Mouse (Mus musculus): ENCODE measurements around the gene Rprd1b. TPM values are rescaled to one million over a fixed set of nuclear protein-coding genes. Genes with fewer than 3 reads are reported as not detected.

Gene Rprd1b
- total RNA-seq, 2 experiments from 2014 or later: 62.7 to 65.2 TPM

DNA sequence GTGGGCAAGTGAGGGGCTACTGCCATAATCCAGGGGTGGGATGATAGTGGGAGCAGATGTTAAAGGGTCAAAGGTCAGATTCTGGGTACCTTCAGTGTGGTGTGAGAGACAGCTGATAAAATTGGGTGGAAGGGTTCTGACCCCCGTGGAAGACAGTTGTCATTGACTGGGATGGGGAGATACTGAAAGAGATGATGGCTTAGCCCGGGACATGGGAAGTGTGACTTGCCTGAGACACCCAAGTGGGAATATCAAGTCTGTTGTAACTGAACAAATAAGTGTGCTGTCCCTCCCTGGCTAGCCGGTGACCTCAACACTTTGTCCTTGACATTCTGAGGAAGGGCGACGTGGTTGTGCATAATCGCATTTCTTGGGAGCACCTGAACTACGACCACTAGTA is 141.5 kb downstream of the Rprd1b start:
- DNase-seq (ENCODE audit: low spot score in 2 of 2): no peak

DNA sequence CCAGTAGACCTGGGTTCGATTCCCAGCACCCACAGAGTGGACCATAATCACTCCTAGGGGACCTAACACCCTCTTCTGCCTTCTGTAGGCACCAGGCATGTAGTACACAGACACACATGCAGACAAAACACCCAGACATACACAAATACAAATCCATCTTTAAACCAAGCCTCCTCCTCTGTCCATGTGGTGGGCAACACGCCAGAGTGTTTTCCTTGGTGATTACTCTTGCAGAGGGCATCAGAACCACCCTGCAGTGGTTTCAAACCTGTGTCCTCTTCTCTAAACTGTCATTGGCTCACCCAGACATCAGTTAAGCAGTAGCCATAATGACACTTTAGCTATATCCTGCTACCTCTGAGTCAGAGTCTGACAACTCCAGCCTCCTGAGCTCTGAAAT is 142.1 kb downstream of the Rprd1b start:
- DNase-seq (ENCODE audit: low spot score in 2 of 2): no peak

DNA sequence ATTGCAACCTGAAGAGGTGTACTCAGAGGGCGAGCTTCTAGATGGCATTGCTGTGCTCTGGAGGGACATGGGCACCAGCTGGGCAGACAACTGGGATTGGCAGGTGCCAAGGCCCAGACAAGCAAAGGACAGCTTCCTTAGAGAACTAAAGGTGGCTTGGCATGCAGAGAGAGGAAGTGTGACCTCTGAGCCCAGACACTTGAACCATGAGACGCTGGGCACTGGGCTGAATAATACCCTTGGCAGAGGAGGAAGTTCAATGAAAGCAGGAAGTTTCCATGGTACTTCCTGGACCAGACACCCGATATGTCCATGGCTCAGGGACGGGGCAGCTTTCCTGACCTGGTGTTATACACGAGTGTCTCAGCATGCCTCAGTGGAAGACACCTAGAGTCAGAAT is 146.1 kb downstream of the Rprd1b start:
- no peak for DNase-seq (ENCODE audit: low spot score in 2 of 2)

DNA sequence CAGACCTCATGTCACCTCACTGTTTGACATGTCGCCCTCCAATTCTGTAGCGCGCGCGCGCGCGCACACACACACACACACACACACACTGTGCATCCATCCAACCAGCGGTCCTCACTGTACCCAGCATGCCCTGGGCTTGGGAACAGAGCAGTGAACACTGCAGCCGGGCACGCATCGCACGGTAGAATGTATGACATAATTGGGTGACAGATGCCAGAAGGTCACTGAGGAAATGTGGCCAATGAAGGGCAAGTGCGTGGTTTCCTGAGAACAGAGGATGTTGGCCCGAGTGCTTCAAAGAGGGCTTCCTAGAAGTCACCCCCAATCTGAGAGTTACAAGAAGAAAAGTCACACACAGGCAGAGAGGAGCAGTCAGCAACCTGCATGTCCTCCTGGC is 146.7 kb downstream of the Rprd1b start:
- no peak for DNase-seq (ENCODE audit: low spot score in 2 of 2)

DNA sequence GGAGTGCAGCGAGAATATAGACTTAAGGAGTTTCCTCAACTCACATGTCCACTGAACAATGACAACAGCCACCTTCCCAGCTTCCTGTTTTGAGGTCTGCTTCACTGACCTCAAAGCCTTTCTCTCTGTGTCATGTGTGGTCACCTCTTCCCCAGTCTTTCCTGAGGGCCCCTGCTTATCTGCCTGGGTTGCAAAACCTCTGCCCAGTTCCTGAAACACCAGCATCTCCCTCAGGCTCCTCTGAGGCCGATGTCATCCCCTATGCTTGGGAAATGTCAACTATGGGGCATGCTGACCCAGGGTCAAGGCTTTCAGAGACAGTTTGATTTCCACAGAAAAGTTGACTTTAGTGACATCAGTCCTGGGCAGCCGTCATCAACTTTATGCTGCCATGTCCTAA is 147.1 kb downstream of the Rprd1b start:
- DNase-seq (ENCODE audit: low spot score in 2 of 2): no peak

DNA sequence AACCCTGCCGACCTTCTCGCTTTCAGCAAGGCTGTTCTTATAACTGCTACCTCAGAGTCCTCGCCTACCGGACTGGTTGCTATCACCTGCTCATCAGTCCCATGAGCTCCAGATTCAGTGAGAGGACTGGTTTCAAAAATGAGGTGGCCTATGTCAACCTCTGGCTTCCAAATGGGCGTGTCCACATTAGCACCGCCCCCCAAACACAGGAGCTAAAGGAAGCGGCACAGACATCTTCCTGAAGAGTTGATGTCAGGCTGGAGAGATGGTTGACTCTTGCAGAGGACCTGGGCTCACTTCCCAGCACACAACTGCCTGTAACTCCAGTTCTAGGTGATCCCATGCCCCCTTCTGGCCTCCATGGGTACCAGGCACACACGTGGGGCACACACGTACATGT is 148.5 kb downstream of the Rprd1b start:
- no peak for DNase-seq (ENCODE audit: low spot score in 2 of 2)

DNA sequence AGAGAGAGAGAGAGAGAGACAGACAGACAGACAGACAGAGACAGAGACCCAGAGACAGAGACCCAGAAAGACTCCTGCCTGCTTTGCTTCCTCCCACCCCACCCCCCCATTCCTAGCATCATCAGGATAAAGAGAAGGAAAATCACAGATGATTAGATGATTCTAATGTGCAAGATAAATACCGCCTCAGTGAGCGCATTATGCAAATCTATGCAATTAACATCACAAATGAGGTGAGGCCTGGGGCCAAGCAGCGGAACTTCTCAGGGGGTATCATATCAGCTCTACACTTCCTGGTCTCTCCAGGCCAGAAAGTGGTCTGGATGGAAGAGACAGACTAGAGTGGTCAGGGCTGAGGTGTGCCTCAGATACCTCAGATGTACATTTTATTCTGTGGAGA is 149.3 kb downstream of the Rprd1b start:
- DNase-seq (ENCODE audit: low spot score in 2 of 2): no peak

DNA sequence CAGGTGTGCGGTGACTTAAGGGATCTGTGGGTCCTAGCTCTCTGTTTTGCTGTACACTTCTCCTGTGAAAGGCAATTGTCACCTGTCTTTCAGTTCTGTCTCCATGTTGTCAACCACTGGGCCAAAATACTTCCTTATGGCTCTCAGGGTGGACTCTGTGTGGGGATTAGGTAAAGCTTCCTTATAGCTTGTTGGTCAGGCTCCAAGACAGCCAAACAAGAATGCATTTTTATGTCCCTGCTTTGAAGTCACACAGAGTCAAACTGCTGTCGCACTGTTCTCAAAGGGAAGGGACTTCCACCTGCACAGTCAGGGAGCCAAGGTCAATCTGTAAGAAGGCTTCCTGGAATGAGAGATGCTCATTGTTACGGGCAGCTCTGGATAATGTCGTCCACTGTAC is 149.8 kb downstream of the Rprd1b start:
- no peak for DNase-seq (ENCODE audit: low spot score in 2 of 2)

DNA sequence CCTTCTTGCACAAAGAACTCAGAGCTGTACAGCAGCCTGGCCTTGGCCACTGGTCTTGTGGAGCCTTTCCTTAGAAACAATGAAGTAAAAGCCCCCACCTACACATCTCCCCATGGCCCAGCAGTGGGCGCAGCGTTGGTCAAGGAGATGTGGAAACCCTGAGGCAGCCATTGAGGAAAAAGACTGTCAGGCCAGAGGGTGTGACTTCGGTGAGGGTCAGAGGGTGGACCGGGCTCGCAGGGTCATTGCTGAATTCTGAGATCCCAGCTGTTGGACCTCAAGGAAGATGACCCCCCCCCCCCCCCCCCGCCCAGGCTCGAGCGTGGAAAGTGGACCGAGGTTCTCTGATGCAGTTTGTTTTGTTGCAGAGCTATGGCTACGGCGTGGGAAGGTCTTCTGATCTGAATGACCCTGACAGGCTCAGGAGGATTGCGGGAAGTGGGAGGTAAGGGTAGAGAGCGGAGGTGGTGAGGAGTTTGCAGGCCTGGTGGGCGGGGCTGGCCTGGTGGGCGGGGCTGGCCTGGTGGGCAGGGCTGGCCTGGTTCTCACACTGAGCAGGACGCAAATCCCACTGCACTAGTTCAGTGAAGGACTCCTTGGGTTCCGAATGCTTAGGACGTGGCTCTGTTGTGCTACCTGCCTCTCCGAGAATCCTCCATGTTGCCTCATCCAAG is 150.5 kb downstream of the Rprd1b start:
- no peak for DNase-seq (ENCODE audit: low spot score in 2 of 2)

DNA sequence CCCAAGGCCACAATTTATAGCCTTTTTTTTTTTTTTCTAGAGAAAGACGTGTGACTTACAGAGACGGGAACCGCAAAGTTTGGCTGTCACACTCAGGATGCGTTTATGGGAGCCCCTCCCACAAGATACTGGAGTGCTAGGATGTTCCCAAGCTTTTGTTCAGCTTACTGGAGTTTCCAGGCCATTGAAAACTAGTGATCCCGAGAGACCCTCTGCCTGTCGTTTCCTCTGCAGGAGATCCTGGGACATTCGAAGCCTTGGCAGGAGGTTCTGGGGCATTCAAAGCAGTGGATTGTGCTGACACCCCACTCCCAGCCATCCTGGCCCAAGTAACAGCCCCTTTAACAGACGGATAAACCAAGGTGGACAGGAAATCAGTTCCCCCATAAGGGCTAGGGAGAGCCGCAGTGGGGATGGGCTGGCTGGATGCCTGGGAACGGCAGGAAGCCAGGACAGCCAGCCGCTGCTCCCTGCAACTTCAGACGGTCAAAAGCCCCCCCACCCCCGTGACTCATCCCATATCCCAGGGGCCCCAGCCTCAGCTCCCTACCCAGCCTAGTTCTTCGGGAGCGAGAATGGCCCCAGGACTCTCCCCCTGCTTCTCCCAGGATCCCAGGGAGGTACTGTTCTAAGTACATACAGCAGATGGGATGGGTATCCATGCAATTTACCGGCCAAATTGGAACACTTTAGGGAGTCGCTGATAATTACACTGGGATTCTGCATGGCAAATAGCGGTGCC is 151.2 kb downstream of the Rprd1b start:
- no peak for DNase-seq (ENCODE audit: low spot score in 2 of 2)

DNA sequence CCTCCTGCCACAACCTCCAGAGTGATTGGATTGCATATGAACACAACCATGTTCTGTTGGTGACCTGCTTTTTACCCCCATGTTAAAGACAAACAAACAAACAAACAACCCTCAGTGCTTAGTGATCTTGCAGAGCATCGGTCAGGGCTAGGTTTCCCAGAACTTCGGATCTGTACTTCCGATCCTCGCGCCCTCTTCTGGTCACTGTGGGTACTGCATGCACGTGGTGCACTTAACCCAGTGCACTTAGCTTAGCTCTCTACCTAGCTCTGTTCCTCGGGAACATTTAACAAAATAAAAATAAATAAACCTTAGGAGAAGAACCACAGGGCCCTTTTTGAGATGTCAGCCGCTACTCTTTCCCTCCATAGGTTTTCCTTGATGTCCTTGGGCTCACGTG is 152.5 kb downstream of the Rprd1b start:
- DNase-seq (ENCODE audit: low spot score in 2 of 2): peak in 1 of 2 experiments; percentile 33

Other genes starting within 250 kb of the Rprd1b start
- gene Vstm2l, start 113.8 kb upstream of the Rprd1b start, total RNA-seq (2021): 100 to 1,000 TPM; 126 to 132 TPM
- gene Tti1, start 64 bp upstream of the Rprd1b start, total RNA-seq (2021): 10 to 100 TPM; 22.8 to 23.1 TPM
- gene Tgm2, start 117.9 kb downstream of the Rprd1b start, total RNA-seq (2021): 10 to 100 TPM; 11.0 to 11.1 TPM
- gene D630003M21Rik, start 200.7 kb downstream of the Rprd1b start, total RNA-seq (2021): 1 to 10 TPM; 3.5 to 4.5 TPM
- gene Bpi, start 229.6 kb downstream of the Rprd1b start, total RNA-seq (2021): not detected

All from layer of hippocampus, adult 18-20 months (tissue).